Mouse (Mus musculus) thymus, adult 18-20 months (tissue): ENCODE data around the gene Bicc1.

Source experiments
- DNase-seq, 2 experiments: peaks; one replicate each; pipeline ENCODE4 v3.0.0; 2022; ENCODE audit warnings: mixed read lengths in 2 of 2

Gene Bicc1

GRCm38 (mm10) chr10:71158940-71159675 lies 392 bp downstream of the Bicc1 start:
- DNase-seq = no peak

DNA sequence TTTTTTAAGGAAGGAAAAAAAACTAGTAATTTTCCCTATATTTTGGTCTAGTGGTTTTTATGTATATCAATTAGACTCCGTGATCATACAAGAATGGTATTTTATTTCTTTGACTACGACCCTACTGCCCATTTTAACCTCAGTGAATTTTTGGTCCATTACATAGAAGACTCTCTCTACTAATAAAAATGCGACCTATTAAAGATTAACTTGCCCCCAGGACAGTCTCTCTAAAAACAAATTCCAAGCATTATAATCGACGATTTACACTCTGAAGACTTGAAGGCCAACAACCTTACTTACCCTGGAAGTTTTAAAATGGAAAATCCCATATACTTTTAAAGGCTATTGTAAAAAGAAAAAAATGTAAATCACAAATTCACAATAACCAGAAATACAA lies 2.9 kb downstream of the Bicc1 start:
- no peak for DNase-seq

DNA sequence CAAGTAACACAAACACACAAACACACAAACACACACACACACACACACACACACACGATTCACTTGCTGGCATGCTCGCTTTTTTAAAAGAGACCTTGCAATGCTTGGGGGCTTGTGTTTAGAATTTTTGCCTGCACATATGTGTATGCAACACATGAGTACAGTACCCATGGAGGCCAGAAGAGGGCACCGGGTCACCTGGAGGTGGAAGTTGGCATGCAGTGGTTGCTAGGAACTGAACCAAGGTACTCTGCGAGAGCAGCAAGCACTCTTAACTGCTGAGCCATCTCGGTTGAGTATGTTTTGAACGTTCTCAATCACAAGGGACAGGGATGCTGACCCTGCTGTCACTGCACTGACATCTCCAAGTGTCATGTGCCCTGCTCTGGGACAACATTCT lies 5.9 kb downstream of the Bicc1 start:
- no peak for DNase-seq

DNA sequence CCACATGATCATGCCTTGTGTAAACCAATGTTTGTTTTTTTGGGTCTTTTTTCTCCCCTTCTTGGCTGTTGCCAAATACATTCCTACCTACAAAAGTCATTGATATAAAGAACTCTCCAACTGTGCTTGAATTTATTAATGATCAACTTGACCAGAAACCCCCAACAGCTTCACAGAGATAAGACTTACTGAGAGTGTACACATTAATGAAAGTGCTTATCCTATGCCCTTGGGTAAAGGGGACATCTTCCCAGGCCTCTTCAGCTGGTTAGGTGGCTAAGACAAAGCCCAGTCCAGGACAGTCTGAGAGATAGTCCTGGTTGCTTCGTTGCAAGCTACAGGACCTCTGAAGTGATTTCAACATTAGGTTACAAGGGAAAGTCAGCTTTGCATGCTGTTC lies 6.4 kb downstream of the Bicc1 start:
- no peak for DNase-seq

DNA sequence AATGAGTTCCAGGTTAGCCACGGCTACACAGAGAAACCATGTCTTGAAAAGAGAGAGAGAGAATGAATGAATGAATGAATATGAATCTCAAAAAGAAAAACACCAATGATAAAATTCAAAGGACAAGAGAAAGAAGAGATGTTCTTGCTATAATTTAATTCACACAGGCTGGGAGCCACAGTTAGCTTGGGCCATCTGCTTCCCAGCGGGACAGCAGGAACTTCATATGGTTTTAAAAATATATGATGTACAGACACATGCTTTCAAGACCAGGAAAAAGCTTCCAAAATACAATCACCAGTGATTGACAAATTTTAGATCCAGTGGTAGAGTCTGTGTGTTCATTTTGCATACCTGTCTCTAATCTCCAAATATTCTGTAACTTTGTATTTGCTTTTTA lies 9.0 kb downstream of the Bicc1 start:
- DNase-seq = no peak

DNA sequence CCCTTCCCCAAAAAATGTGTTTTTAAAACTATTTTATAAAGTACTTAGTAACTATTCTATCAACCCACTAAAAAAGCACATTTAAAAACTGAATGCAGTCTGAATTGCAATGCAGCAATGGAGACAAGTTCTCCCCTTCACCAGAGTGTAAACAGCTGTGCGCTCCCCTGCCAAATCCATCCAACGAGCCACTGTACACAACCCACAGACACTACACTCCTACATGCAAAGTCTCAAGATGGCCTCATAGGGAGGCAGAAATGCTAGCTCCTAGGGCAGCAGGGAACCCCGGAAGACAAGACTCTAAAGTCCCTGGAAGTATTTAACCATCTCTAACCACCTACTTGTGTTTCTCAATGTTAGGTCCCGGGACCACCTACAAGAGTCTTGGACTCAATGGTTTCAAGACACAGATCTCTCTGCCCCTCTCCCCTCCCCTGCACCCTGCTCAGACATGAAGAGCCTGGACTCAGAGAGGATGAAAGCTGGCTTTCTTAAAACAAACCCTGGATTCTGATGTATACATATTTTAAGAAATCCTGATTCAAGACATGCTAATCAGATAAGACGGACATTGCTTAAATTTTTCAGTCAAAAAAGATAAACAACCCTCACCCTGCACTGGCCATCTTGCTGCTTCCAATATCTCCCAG lies 10.4 kb downstream of the Bicc1 start:
- no peak for DNase-seq

DNA sequence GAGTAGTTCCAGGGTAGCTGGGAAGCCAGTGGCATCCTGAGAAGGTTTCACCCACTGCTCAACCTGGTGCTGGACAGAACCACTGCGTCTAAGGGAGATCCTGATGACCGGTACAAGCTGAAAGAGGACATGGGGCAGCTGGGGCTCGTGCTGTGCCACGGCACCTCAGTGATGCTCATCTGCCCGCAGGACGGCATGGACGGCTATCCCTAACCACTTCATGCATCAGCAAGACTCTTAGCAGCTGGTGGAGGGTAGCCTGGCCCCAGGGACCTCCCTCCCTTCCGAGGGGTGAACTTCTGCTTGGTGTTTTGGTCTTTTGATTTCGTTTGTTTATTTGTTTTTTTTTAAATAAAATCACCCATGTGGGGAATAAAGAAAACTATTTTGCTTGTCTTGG lies 11.3 kb downstream of the Bicc1 start:
- no peak for DNase-seq

- no peak for DNase-seq
Measured at GRCm38 (mm10) chr10:71146681-71147615, 12.6 kb downstream of the Bicc1 start.

GRCm38 (mm10) chr10:71145801-71146200 lies 13.7 kb downstream of the Bicc1 start:
- no peak for DNase-seq

GRCm38 (mm10) chr10:71144191-71144590 lies 15.3 kb downstream of the Bicc1 start:
- DNase-seq = no peak

DNA sequence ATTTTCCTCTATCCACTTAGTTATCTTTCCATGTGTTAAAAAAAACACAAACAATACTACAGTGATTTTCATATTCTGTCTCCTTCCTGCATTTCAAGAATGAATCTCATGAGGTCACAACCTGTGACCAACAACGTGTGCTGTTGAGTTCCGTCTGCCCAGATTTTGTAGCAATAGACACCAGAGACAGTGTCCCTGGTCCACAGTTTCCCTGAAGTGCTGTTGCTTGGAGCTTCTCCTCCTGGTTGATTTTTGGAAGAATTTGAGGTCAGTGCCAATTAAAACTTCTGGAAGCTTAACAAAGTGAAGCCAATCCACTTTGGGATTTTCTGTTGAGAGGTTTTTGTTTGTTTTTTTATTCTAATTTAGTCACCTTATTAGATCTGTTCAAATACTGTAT lies 16.9 kb downstream of the Bicc1 start:
- DNase-seq = no peak

DNA sequence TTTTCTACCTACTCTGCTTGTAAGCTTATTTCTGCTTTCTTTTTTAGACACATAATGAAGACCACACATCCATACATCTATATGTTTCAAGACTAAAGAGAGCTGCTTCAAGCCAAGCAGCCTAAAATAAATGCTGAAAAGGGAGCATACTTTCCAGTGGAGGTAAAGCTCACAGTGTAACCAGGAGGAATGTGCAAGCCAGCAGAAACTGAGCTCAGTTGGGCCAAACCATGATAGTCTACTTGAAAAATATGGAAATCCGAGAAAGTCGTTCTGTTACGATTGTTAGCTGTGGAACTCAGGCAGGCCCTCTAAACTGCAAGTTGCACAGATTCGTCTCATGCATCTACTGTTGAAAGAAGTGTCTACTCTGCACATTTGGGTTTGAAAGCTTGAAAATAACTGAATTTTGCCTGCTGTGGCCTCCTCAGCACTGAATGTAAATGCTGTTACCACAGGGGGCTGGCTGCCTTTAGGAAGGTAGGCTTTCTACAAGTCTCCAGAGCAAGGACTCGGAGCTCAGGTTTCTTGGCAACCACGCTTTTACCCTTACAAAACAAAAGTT lies 19.1 kb downstream of the Bicc1 start:
- no peak for DNase-seq

DNA sequence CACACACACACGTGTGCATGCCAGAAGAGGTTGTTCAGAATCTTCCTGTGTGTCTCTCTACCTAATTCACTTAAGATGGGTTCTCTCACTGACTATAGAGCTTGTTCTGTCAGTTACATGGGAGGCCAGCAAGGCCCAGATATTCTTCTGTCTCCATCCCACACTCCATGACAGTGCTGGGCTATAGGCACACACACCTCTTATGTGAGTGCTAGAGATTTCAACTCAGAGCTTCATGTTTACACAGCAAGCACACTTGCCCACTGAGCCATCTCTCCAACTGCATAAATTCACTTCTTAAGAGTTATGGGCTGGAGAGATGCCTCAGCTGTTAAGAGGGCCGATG lies 20.7 kb downstream of the Bicc1 start:
- no peak for DNase-seq

- no peak for DNase-seq
Measured at GRCm38 (mm10) chr10:71138132-71138851, 21.2 kb downstream of the Bicc1 start.

DNA sequence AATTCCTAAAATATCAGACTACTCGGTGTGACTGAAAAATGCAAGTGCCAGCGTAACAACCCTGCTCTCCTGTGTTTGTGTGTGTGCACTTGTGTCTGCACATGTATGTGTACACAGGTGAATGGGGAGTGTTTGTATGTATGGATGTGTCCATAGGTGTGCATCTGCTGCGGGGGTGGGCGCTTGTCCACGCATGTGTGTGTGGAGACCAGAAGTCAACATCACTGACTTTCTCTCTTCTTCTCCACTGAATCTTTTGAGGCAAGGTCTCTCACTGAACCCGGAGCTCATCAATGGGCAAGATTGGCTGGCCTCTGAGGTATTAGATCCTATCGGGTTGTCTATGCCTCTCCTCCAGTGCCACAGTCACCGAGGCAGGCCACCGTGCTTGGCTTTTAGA lies 21.9 kb downstream of the Bicc1 start:
- no peak for DNase-seq

DNA sequence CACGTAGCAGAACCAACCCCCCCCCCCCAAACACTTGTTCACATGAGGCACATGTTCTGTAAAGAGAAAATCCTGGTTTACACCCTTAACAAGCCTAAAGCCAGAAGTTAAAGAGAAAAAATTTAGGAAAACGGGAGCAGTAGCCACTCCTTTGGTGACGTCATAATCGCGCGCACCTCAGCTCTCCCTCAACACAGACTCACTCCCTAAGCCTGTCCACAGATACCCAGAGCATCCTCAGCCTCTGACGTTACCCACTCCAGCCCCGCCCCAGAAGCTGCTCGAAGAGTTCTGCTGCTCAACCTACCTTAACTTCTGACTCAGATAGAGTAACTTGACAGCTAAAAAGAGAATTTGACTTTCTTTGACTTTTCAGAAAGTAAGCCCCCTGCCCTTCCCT lies 28.2 kb downstream of the Bicc1 start:
- DNase-seq = no peak

DNA sequence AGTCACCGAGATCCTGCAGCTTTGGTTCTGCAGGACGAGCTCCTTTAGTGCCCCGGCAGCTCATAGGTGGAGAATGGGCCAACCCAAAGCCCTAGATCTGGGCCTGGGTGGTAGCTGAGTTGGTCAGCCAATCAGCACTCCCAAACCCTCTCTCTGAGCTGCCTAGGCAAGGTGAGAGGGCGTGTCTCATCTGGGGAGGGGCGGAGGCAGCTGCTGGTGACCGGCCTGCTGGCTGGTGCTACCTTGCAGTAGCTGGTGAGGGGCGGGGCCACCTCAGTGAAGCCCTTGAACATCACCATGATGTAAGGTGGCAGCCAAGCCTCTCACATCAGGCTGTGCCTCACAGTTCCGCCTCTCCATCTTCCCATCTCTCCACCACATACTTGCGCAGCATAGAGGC lies 29.2 kb downstream of the Bicc1 start:
- DNase-seq = no peak

GRCm38 (mm10) chr10:71127951-71128331 lies 31.6 kb downstream of the Bicc1 start:
- DNase-seq = no peak

GRCm38 (mm10) chr10:71127278-71127950 lies 32.1 kb downstream of the Bicc1 start:
- DNase-seq = no peak

DNA sequence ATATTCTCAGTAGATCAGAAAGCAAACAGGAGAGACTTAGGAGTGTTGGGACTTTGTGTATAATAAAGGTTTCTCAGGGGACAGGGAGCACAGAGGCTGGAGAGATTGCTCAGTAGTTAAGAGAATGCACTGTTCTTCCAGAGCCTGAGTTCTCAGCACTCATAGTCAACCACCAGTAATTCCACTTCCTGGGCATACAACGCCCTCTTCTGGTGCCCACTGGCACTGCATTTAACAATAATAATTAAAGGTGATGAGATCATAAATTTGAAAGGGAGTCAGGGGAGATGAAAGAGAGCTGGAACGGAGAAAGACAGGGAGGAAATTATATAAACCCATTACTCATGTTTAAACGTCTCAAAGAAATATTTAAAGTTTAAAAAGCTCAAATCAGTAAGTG lies 35.5 kb downstream of the Bicc1 start:
- DNase-seq = no peak

DNA sequence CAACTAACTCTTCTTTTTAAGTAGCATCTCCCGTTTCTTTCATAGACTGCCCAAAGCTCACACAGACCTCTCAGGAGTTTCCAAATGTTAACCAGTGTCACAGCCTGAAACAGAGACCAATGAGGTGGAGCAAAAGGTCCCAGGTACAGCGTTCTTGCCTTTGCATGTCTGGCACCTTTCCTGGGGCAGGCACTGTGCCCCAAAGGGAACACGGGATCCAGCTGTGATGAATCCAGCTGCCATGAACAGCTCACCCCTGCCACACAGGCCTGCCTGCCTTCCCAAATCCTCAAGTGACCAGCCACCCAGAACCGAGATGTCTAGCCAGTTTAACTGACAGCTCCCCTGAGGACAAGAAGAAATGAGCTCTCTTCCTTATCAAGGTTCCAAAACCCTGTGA lies 36.1 kb downstream of the Bicc1 start:
- no peak for DNase-seq

- no peak for DNase-seq
Measured at GRCm38 (mm10) chr10:71122480-71122879, 37.0 kb downstream of the Bicc1 start.
